Mouse (Mus musculus) frontal cortex, adult (tissue): Measurements from ENCODE around the gene Adat3.
A peak's percentile ranks its signal among the peaks of the same experiment; 100 is the strongest.
"Not testable (repeated sequence)": the region's sequence is repeated elsewhere in the genome, so short reads cannot be mapped to it uniquely, and the experiment has no call there.

Experiments
- ATAC-seq: cut with Nextera tagmentation; 2 replicates; pipeline ENCODE4 v1.9.2; 2017; ENCODE audit warnings: mild to moderate bottlenecking, moderate library complexity, mixed read lengths; ENCODE audit not compliant: low TSS enrichment

The Adat3 gene

DNA sequence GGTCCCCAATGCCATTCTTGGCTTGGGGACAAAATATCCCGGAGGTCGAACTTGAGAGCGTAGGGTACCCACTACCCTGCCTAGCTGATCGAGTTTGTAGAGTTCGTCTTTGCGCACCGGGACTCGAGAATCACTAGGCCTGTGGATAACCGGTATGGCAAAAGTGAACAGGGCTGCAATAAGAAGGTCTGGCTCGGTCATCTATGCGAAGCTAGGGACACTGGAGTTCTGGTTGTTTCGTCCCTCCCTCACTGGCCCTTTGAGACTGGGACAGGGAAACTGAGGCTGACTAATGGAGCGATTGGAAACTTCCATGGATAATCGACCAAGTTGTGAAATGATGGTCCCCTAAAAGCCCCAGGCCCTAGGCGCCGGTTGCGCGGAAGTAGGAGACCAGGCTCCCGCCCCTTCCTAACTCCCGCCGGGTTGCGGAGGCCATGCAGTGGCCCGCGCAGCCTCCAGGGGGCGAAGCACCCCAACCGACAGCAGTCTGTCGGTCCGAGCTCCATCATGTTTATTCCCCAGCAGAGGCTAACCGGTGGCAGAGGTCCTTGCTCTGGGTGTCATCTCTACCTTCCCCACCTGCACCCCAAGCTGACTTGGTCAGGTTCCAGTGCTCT lies 24.4 kb upstream of the Adat3 start:
- ATAC-seq, result 0 out of 2 replicates have a peak, but pooled peaks have one; percentile 10

DNA sequence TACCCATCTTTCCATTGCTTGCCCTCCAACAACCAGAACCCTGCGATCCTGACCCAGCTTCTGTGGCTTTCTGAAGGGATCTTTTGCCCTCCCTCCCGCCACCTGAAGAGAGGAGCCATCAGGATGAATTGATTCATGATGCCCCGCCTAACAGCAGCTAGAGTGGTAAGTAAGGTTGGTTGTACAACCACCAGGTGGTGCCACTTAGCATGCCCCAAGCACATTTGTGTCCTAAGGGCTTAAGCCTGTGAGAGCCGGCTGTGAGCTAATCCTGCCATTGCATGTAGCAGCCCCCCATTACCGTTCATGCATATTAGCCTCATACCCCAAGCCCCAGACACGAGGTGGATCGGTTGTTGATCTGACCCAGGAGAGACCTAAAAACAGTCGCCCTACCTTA lies 23.8 kb upstream of the Adat3 start:
- 0 out of 2 replicates have a peak, but pooled peaks have one; percentile 13 for ATAC-seq

DNA sequence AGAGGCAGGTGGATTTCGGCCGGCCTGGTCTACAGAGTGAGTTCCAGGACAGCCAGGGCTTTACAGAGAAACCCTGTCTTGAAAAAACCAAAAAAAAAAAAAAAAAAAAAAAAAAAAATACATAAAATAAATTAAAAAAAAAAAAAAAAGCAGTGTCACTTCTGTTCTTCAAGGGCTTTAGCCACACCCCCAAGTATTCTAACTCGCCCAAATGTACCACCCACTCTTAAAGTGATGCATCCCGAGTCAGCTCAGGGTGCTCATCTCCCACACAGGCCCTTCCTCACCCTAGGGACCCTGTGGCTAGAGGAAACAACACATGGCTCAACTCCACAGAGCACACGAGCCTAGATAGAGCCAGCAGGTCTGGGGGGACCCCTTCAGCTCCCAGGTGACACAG lies 19.6 kb upstream of the Adat3 start:
- no peak for ATAC-seq

DNA sequence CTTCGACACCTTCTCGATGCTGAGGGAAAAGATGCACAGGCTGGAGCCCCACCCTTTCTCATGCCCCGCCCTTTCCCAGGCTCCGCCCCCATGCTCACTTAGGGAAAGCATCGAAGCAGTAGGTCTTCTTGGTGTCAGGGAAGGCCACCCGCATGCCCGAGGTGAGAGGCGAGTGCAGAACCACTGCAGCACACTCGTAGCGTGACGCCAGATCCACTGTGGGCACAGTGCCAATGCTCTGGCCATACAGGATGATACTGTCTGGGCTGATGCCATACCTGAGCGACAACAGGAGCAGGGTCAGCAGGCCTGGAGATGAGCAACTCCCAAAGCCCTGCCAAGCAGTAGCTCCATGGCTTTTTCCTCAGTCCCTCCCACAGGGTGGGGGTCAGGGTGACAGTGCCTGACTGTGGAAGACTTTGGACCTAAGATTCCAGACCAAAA lies 18.6 kb upstream of the Adat3 start:
- no peak for ATAC-seq

DNA sequence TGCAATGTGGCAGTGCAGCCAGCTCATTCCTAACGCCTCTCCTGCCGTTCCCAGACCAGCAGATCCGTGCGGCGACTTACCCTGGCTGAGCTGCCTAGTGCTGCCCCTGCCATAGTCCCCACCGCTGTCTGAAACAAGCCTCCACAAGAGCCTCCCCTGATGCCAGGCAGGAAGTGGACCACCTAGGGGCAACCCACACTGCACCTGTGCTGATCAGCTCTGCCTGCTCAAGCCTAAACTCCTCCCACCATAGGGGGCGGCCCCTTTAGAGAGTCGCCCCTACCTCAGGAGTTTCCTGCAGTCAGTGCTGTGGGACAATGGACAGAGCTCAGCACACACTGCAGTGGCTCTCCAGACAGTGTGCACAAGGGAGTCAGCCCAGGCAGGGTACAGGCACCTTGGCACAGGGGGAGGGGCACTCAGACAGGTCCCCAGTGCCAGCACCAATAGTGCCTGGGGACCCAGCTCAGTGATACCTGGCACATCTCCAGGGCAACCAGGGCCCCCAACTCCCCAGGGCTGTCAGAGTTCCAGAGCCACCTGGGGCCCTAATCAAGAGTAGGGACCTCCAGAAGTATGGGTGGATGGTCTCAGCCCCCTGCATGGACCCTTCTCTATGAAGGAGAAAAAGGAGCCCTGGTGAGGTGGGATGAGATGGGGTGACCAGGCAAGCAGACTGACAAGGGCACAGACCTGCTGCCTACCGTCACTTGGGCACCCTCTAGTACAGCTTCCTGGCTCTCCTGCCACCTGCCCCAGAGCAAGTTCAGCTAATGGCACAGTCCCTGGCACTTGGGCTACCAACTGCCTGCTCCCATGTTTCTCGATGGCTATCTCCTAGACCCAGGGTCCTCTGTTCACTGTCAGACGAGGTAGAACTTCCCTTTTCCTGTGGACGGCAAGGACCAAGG lies 17.8 kb upstream of the Adat3 start:
- ATAC-seq, result no peak

DNA sequence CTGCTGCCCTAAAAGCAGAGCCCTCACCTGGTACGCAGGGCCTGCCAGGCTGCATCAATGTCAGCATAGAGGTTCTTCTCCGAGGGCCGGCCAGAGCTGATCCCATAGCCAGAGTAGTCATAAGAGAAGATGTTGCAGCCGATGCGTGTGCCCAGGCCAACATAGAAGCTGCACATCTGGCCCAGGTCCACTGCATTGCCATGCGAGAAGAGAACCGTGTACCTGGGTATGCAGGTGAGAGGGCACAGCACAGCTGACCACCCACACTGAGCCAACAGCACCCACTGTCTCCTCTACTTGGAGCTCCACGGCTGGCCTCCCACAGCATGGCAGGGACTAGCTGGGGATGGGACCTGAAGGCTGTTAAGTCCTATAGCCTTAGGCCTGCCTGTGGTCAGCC lies 17.1 kb upstream of the Adat3 start:
- no peak for ATAC-seq

DNA sequence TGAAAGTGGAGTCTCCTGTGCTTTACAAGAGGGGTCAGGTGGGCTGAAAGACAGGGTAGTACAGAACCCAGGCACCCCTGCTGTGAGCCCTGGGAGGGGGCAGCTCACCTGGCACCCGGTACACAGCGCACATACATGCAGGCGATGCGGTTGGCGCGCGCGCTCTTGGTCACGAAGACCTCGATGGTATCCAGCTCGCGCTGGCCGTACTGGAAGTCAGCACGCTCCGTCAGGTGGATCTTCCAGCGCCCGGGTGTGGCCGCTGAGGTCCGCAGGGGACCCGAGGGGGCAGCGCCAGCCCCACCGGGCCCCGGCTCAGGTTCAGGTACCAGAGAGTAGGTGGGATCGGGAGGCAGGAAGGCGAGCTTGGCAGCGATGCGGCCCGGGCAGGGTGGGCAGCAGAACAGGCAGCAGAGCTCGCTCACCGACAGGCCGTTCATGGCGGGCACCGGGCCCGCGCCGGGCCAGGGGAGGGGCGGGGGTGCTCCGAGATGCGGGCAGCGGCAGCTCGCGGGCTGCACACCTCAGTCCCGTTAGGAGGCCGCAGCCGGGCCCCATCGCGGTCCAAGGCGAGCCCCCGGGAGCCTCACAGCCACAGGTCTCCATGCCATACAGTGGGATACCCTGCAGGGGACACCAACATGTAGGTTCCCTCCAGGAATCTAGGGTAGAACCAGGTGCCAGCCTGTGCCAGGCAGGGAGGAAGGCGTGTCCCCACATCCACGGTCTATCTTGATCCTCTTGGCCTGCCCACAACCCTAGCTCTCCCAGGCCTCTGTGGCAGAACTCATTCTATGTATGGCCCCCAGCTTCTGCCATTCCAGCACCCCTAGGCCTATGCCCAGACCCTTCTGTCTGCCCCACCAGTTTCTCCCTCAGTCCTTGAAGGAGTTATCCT lies 16.0 kb upstream of the Adat3 start:
- ATAC-seq, result no peak

DNA sequence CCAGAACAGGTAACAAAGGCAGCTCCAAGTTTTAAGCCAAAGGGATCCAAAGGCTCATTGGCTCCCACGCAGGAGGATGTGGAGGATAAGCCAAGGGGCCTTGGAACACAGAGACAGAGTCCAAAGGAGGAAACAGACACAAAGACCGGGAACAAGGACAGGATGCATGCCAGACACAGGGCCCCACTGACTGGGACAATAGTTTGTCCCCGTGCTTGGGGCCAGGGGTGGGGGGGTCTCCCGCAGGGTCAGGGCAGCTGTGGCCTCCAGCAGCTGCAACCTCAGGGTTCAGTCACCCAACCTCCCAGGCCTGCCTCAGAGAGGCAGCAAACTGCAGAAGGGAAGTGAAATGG lies 15.4 kb upstream of the Adat3 start:
- ATAC-seq, result no peak

DNA sequence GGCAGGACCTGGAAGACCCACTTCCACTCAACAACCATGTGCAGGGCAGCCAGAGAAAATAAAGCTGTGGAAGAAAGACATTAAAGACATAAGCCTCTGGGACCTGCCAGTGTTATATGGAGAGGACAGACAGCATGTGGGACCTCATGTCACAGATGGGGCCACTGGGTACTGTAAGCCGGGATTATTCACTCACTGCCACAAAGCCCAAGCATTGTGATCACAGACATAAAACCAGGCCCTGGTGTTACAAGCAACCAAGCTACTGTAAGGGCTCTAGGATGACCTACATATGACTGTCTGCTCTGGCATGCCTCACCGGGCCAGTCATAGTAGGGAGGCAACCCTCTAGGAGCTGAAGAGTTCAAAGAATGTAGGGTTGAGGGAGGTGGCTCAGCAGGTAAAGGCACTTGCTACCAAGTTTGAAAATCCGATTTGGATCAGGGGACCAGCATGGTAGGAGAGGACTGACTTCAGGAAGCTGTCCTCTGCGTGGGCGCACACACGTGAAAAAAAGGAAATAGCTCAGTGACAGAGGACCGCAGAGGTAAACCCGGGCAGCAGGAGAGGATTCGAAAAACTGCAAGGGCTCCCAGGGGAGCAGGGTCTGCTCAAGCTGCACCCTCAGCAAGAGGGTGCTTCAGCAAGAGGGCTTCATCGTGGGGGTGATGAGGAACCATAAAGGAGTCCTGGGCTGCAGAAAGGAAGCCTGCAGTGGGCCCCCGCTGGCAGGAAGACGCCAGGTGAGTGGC lies 13.4 kb upstream of the Adat3 start:
- ATAC-seq, result peak; percentile 5; the same call in 1 of the 2 replicates

DNA sequence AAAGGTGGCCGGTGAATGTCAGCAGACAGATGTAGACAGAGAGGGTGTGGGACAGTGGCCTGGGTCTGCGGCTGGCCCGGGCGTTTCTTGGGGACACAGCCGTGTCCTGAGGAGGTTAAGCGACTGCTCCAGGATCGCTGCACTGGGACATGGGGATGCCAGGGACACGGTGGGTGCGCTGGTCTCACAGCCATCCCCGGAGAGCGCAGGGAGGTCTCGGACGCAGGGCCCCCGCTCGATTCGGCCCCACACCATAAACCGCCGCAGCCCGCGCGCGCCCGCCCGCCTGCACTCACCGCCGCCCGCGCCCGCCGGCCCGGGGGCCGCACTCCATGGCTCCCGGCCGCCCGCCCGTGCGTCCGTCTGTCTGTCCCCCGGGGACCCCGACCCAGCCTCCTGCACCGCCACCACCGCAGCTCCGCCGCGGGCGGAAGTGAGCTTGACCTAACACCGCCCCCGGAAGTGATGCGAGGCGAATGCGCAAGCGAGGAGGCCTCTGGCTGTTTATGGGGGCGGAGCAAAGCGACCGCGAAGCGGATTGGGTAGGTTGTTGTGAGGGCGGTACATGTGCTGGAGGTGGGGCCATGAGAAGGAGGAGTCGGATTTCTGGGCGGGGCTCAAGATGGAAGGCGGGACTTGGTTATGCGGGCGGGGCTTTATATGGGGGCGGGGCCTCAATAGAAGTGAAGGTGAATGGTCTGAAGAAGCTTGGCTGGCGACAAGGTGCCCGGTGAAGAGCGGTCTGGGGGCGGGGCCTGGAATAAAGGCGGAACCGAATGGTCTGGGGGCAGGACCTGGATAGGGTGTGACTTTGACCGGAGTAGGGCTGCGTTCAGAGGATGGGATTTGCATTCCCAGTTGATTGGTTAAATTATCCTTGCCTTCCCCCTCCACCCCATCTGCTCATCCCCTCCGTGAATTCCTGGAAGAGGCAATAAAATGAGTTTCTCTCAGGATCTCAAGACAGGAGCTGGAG lies 12.5 kb upstream of the Adat3 start, which contains the start of gene Abhd17a:
Abhd17a (minus strand) TSS at position 463 of the 976 bp plus-strand sequence.
- peak; percentile 92 for ATAC-seq

DNA sequence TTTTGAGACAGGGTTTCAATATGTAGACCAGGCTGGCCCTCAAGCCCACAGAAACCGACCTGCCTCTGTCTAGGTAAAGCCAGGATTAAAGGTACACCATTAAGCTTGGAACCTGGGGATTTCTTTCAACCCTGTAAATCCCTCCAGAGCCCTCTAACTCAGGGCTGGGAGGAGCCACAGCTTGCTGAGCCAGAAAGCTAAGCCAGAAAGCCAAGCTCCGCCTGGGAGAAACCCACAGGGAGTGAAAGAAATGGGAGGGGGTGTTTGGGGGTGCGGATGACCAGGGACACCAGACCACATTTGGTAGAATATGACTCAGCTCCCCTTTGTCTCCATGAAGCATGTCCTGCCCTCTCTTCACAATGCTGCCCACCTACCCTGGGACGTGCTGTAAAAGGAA lies 6.4 kb upstream of the Adat3 start:
- no peak for ATAC-seq

DNA sequence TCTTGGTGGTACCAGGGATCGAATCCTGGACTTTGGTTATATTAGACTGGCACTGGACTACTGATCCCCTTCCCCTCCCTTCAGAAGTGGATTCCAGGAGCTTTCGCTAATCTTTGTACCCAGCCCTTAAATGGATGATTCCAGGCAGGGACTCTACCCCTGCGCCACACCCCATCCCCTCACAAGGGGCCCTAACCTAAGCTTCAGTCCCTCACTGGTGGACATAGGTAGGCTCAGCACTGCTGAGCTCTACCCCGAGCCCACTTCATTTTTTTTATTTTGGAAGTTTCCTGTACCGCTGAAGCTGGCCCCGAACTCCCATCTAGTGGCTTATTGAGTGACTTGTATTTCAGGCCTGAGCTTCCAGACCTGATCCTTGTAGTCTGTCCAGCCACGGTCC lies 684 bp downstream of the Adat3 start:
- ATAC-seq, result no peak

DNA sequence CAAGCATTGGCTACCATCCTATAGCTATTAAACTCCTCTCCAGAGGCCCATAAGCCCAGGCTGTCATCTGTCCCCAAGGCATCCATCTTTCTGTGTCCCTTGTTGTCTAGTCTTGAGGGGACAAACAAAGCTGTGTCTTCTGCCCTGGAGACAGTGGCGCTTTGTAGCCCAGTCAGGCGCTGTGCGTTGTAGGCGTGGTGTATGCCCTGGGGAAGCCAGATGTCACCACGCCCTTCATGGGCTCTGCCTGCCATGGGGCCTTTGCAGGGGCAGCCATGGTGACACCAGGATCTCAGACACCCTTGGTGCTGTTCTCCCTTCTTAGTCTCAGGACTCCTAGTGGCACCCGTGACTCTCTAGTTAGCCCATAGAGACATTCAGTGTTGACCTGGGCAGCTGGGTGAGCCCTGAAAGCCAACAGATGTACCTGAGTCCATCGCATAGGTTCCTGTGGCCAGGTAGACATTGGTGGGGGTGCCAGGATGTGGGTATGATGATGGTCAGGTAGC lies 1.4 kb downstream of the Adat3 start:
- no peak for ATAC-seq

DNA sequence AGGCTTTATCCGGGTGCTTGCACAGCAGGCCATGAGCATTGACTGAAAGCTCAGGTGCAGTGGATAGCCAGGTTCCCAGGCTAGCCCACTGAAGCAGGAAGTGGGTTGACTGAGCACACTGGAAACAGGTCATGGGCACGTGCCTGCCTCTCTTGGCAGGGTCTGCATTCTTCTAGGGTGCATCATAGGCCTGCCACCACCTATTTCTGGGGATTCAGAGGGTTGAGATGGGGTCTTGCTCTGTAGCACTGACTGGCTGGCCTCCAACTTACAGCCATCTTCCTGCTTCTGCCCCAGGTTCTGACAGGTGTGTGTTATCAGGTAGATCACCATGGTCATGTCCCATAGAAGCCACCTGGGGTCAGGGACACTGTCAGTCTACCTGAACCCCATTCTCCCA lies 2.3 kb downstream of the Adat3 start:
- ATAC-seq, result no peak

DNA sequence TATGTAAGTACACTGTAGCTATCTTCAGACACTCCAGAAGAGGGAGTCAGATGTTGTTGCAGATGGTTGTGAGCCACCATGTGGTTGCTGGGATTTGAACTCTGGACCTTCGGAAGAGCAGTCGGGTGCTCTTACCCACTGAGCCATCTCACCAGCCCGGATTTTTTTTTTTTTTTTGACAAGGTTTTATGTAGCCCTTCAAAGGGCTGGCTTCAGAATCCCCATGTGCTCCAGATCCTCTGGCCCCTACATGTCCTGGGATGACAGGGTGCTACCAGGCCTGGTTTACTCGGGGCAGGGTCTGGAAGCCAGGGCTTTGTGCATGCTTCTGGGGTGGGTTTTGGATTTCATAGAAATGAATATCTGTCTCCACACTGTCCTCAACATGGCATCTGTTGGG lies 3.0 kb downstream of the Adat3 start, which contains the start of gene Gm49322:
Gm49322 (plus strand) TSS at position 301 of the 400 bp plus-strand sequence.
- ATAC-seq, result not testable (repeated sequence)

DNA sequence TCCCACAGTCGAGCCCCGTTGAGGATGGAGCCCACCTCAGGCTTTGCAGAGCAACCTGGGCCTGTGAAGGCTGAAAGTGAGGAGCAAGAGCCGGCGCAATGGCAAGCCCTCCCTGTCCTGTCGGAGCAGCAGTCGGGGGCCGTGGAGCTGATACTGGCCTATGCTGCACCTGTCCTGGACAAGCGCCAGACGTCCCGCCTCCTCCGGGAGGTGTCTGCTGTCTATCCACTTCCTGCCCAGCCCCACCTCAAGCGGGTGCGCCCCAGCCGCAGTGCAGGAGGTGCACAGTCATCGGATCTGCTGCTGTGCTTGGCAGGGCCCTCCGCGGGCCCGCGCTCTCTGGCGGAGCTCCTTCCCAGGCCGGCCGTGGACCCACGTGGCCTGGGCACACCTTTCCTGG lies 3.6 kb downstream of the Adat3 start:
- no peak for ATAC-seq

DNA sequence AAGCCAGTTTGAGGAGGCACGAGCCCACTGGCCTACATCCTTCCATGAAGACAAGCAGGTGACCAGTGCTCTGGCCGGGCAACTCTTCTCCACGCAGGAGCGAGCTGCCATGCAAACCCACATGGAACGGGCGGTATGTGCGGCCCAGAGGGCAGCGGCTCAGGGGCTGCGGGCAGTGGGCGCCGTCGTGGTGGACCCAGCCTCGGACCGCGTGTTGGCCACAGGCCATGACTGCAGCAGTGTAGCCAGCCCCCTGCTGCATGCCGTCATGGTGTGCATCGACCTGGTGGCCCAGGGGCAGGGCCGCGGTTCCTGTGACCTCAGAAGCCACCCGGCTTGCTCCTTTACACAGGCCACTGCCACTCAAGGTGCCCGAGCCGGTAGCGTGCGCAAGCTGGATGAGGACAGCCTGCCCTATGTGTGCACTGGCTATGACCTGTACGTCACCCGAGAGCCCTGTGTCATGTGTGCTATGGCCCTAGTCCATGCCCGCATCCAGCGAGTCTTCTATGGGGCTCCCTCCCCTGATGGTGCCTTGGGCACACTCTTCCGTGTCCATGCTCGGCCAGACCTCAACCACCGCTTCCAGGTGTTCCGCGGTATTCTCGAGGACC lies 4.2 kb downstream of the Adat3 start:
- ATAC-seq, result no peak

DNA sequence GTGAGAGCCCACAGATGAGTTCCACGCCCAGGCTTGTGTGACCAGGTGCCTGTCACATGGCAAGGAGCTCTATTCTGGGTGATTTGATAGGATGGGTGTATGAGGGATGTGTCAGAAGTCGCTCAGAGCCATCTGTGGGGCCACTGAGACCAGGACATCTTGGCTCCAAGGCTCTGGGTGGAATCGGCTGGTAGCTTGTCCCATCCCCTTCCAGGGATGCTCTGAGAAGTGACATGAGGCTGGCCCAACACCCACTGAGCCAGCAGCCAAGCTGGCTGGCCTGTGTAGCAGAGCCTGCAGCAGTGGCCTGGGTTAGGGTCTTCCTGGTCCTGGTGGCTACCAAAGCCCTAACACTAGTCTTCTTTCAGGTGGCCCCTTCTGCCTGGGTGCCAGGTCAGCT lies 5.8 kb downstream of the Adat3 start:
- ATAC-seq, result no peak

DNA sequence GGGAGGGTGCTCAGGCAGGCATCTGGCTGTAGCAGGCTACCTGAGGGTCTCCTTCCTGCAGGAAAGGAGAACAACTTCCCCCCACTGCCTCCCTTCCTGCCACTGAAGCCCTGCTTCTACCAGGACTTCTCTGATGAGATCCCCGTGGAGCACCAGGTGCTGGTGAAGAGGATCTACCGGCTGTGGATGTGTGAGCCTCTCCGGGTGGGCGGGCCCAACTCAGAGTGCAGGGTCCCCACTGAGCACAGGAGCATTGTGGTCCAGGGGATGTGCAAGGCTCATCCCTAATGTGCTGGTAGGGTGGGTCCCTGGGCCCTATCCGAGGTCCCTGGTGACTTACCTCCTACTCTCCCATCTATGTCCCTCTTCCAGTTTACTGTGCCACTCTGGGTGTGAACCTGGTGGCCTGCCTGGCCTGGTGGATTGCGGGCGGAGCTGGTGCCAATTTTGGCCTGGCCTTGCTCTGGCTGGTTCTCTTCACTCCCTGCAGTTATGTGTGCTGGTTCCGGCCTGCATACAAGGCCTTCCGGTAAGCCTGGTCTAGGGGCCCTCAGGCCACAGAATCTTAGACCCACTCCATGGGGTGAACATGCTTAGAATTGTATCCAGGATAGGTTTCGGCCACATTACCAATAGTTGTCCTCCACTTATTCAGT lies 6.7 kb downstream of the Adat3 start:
- no peak for ATAC-seq
